Mouse (Mus musculus): ENCODE results near the gene Prps2. TPM values are rescaled to one million over a fixed set of nuclear protein-coding genes. Genes with fewer than 3 reads are reported as not detected.

The Prps2 gene
- polyA plus RNA-seq, 1 experiment from 2014 or later: 35.5 TPM

- Histone ChIP-seq H3K27me3 (ENCODE audit: control insufficient read depth, insufficient read depth, low read length) (no peaks in the 10 kb centered on the region), H3K4me1 (ENCODE audit: control insufficient read depth, insufficient read depth, low read length) (no peaks in the 10 kb centered on the region), H3K9ac (ENCODE audit: low read depth, low read length) (no peak overlapping the region), H3K9me3 (ENCODE audit: control insufficient read depth, low read length) (no peaks in the 10 kb centered on the region), H3K36me3 (ENCODE audit: control insufficient read depth, insufficient read depth, low read length) (no peaks in the 10 kb centered on the region), H3K4me2 (replicated peaks; ENCODE audit: low read depth, low read length) (no peak overlapping the region), H3K27ac (ENCODE audit: low read depth, low read length) (no peak overlapping the region), H3K4me3 (ENCODE audit: low read length) (no peak overlapping the region)
- ATAC-seq (ENCODE audit: low FRiP score, low TSS enrichment): no peak
- WGBS: 72% methylated on average over 2 of the region's 2 CpGs
These were observed 25.1 kb downstream of the Prps2 start for GRCm38 (mm10) chrX:167357415-167357814.

- no peak overlapping the region for H3K27ac ChIP-seq (ENCODE audit: low read depth, low read length)
- no peak overlapping the region for H3K4me2 ChIP-seq (replicated peaks; ENCODE audit: low read depth, low read length)
- WGBS: 90% methylated on average over 3 of the region's 3 CpGs
- H3K9ac ChIP-seq (ENCODE audit: low read depth, low read length): no peak overlapping the region
- H3K36me3 ChIP-seq (ENCODE audit: control insufficient read depth, insufficient read depth, low read length): no peaks in the 10 kb centered on the region
- no peaks in the 10 kb centered on the region for H3K27me3 ChIP-seq (ENCODE audit: control insufficient read depth, insufficient read depth, low read length)
- no peaks in the 10 kb centered on the region for H3K9me3 ChIP-seq (ENCODE audit: control insufficient read depth, low read length)
- no peak for ATAC-seq (ENCODE audit: low FRiP score, low TSS enrichment)
- no peak overlapping the region for H3K4me3 ChIP-seq (ENCODE audit: low read length)
- H3K4me1 ChIP-seq (ENCODE audit: control insufficient read depth, insufficient read depth, low read length): no peaks in the 10 kb centered on the region
These were observed 26.6 kb downstream of the Prps2 start for GRCm38 (mm10) chrX:167355965-167356364.

GRCm38 (mm10) chrX:167353617-167354016, 28.9 kb downstream of the Prps2 start:
- H3K4me2 ChIP-seq (replicated peaks; ENCODE audit: low read depth, low read length): no peak overlapping the region
- no peak overlapping the region for H3K9ac ChIP-seq (ENCODE audit: low read depth, low read length)
- H3K36me3 ChIP-seq (ENCODE audit: control insufficient read depth, insufficient read depth, low read length): no peaks in the 10 kb centered on the region
- 91% methylated on average over 2 of the region's 2 CpGs for WGBS
- H3K4me1 ChIP-seq (ENCODE audit: control insufficient read depth, insufficient read depth, low read length): no peaks in the 10 kb centered on the region
- no peaks in the 10 kb centered on the region for H3K27me3 ChIP-seq (ENCODE audit: control insufficient read depth, insufficient read depth, low read length)
- no peak overlapping the region for H3K4me3 ChIP-seq (ENCODE audit: low read length)
- H3K9me3 ChIP-seq (ENCODE audit: control insufficient read depth, low read length): no peaks in the 10 kb centered on the region
- no peak for ATAC-seq (ENCODE audit: low FRiP score, low TSS enrichment)
- H3K27ac ChIP-seq (ENCODE audit: low read depth, low read length): no peak overlapping the region

- H3K27ac ChIP-seq (ENCODE audit: low read depth, low read length): no peak overlapping the region
- no peak overlapping the region for H3K4me3 ChIP-seq (ENCODE audit: low read length)
- no peaks in the 10 kb centered on the region for H3K36me3 ChIP-seq (ENCODE audit: control insufficient read depth, insufficient read depth, low read length)
- no peaks in the 10 kb centered on the region for H3K27me3 ChIP-seq (ENCODE audit: control insufficient read depth, insufficient read depth, low read length)
- no peaks in the 10 kb centered on the region for H3K4me1 ChIP-seq (ENCODE audit: control insufficient read depth, insufficient read depth, low read length)
- ATAC-seq (ENCODE audit: low FRiP score, low TSS enrichment): no peak
- no peaks in the 10 kb centered on the region for H3K9me3 ChIP-seq (ENCODE audit: control insufficient read depth, low read length)
- H3K9ac ChIP-seq (ENCODE audit: low read depth, low read length): no peak overlapping the region
- WGBS: 88% methylated on average over 1 of the region's 1 CpGs
- H3K4me2 ChIP-seq (replicated peaks; ENCODE audit: low read depth, low read length): no peak overlapping the region
These were observed 36.1 kb downstream of the Prps2 start for GRCm38 (mm10) chrX:167346440-167346839.

GRCm38 (mm10) chrX:167344356-167344755, 38.2 kb downstream of the Prps2 start:
- no peak overlapping the region for H3K27ac ChIP-seq (ENCODE audit: low read depth, low read length)
- 65% methylated on average over 1 of the region's 1 CpGs for WGBS
- H3K9ac ChIP-seq (ENCODE audit: low read depth, low read length): no peak overlapping the region
- no peaks in the 10 kb centered on the region for H3K9me3 ChIP-seq (ENCODE audit: control insufficient read depth, low read length)
- H3K27me3 ChIP-seq (ENCODE audit: control insufficient read depth, insufficient read depth, low read length): no peaks in the 10 kb centered on the region
- H3K36me3 ChIP-seq (ENCODE audit: control insufficient read depth, insufficient read depth, low read length): no peaks in the 10 kb centered on the region
- no peak for ATAC-seq (ENCODE audit: low FRiP score, low TSS enrichment)
- no peak overlapping the region for H3K4me3 ChIP-seq (ENCODE audit: low read length)
- H3K4me1 ChIP-seq (ENCODE audit: control insufficient read depth, insufficient read depth, low read length): no peaks in the 10 kb centered on the region
- no peak overlapping the region for H3K4me2 ChIP-seq (replicated peaks; ENCODE audit: low read depth, low read length)

GRCm38 (mm10) chrX:167341811-167342210, 40.7 kb downstream of the Prps2 start:
- no peak overlapping the region for H3K9ac ChIP-seq (ENCODE audit: low read depth, low read length)
- ATAC-seq (ENCODE audit: low FRiP score, low TSS enrichment): no peak
- 82% methylated on average over 3 of the region's 3 CpGs for WGBS
- H3K36me3 ChIP-seq (ENCODE audit: control insufficient read depth, insufficient read depth, low read length): no peaks in the 10 kb centered on the region
- no peak overlapping the region for H3K4me3 ChIP-seq (ENCODE audit: low read length)
- no peaks in the 10 kb centered on the region for H3K27me3 ChIP-seq (ENCODE audit: control insufficient read depth, insufficient read depth, low read length)
- no peaks in the 10 kb centered on the region for H3K4me1 ChIP-seq (ENCODE audit: control insufficient read depth, insufficient read depth, low read length)
- no peak overlapping the region for H3K27ac ChIP-seq (ENCODE audit: low read depth, low read length)
- no peak overlapping the region for H3K4me2 ChIP-seq (replicated peaks; ENCODE audit: low read depth, low read length)
- H3K9me3 ChIP-seq (ENCODE audit: control insufficient read depth, low read length): no peaks in the 10 kb centered on the region

- H3K36me3 ChIP-seq (ENCODE audit: control insufficient read depth, insufficient read depth, low read length): no peaks in the 10 kb centered on the region
- H3K27ac ChIP-seq (ENCODE audit: low read depth, low read length): no peak overlapping the region
- WGBS: 92% methylated on average over 2 of the region's 2 CpGs
- H3K9me3 ChIP-seq (ENCODE audit: control insufficient read depth, low read length): no peaks in the 10 kb centered on the region
- no peaks in the 10 kb centered on the region for H3K4me1 ChIP-seq (ENCODE audit: control insufficient read depth, insufficient read depth, low read length)
- ATAC-seq (ENCODE audit: low FRiP score, low TSS enrichment): no peak
- H3K27me3 ChIP-seq (ENCODE audit: control insufficient read depth, insufficient read depth, low read length): no peaks in the 10 kb centered on the region
- no peak overlapping the region for H3K9ac ChIP-seq (ENCODE audit: low read depth, low read length)
- H3K4me3 ChIP-seq (ENCODE audit: low read length): no peak overlapping the region
- no peak overlapping the region for H3K4me2 ChIP-seq (replicated peaks; ENCODE audit: low read depth, low read length)
These were observed 42.4 kb downstream of the Prps2 start for GRCm38 (mm10) chrX:167340190-167340589.

GRCm38 (mm10) chrX:167337990-167338389, 44.6 kb downstream of the Prps2 start:
- Histone ChIP-seq H3K27me3 (ENCODE audit: control insufficient read depth, insufficient read depth, low read length) (no peaks in the 10 kb centered on the region), H3K9ac (ENCODE audit: low read depth, low read length) (no peak overlapping the region), H3K4me1 (ENCODE audit: control insufficient read depth, insufficient read depth, low read length) (no peaks in the 10 kb centered on the region), H3K27ac (ENCODE audit: low read depth, low read length) (no peak overlapping the region), H3K4me3 (ENCODE audit: low read length) (no peak overlapping the region), H3K9me3 (ENCODE audit: control insufficient read depth, low read length) (no peaks in the 10 kb centered on the region), H3K36me3 (ENCODE audit: control insufficient read depth, insufficient read depth, low read length) (no peaks in the 10 kb centered on the region), H3K4me2 (replicated peaks; ENCODE audit: low read depth, low read length) (no peak overlapping the region)
- 91% methylated on average over 1 of the region's 1 CpGs for WGBS
- ATAC-seq (ENCODE audit: low FRiP score, low TSS enrichment): no peak

- Histone ChIP-seq H3K36me3 (ENCODE audit: control insufficient read depth, insufficient read depth, low read length) (no peaks in the 10 kb centered on the region), H3K4me1 (ENCODE audit: control insufficient read depth, insufficient read depth, low read length) (no peaks in the 10 kb centered on the region), H3K4me2 (replicated peaks; ENCODE audit: low read depth, low read length) (no peak overlapping the region), H3K27me3 (ENCODE audit: control insufficient read depth, insufficient read depth, low read length) (no peaks in the 10 kb centered on the region), H3K9me3 (ENCODE audit: control insufficient read depth, low read length) (no peaks in the 10 kb centered on the region), H3K27ac (ENCODE audit: low read depth, low read length) (no peak overlapping the region), H3K9ac (ENCODE audit: low read depth, low read length) (no peak overlapping the region), H3K4me3 (ENCODE audit: low read length) (no peak overlapping the region)
- no peak for ATAC-seq (ENCODE audit: low FRiP score, low TSS enrichment)
- 86% methylated on average over 1 of the region's 1 CpGs for WGBS
These were observed 48.0 kb downstream of the Prps2 start for GRCm38 (mm10) chrX:167334571-167334970.

- Histone ChIP-seq H3K9ac (ENCODE audit: low read depth, low read length) (no peak overlapping the region), H3K27me3 (ENCODE audit: control insufficient read depth, insufficient read depth, low read length) (no peaks in the 10 kb centered on the region), H3K36me3 (ENCODE audit: control insufficient read depth, insufficient read depth, low read length) (no peaks in the 10 kb centered on the region), H3K27ac (ENCODE audit: low read depth, low read length) (no peak overlapping the region), H3K4me2 (replicated peaks; ENCODE audit: low read depth, low read length) (no peak overlapping the region), H3K4me1 (ENCODE audit: control insufficient read depth, insufficient read depth, low read length) (no peaks in the 10 kb centered on the region), H3K4me3 (ENCODE audit: low read length) (no peak overlapping the region), H3K9me3 (ENCODE audit: control insufficient read depth, low read length) (no peaks in the 10 kb centered on the region)
- peak; percentile 62; the same call in 1 of the 2 replicates for ATAC-seq (ENCODE audit: low FRiP score, low TSS enrichment)
- WGBS: 40% methylated on average over 1 of the region's 1 CpGs
These were observed 49.9 kb downstream of the Prps2 start for GRCm38 (mm10) chrX:167332607-167333006.
